Comparison of ENCODE assay signal across 17 mouse cellular contexts in the genomic region with DNA sequence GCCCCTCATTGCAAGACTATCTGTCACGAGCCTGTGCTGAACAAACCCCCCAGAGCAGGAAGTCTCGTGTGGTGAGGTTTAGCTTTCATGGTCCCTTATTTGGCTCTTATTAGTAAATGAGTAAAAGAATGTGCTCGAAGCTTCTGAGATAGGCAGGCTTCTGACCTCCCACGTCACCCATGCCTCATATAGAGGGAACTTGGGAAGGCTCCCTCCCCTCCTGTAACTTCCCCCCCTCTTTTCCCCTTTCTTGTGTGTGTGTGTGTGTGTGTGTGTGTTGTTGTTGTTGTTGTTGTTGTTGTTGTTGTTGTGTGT. TPM values are rescaled to one million over a fixed set of nuclear protein-coding genes. Genes with fewer than 3 reads are reported as not detected.
DNase-seq lines count a peak whose midpoint lies in the region; ATAC-seq and TF ChIP-seq lines count a peak whose summit lies in the region.
"Had no signal": no experiment of that assay in that cellular context is flagged by ENCODE, and none has a peak within 500 bp of the region (broad histone marks: within the 10 kb centered on the region; RNA-seq: fewer than 3 reads in every experiment).

No protein-coding gene starts in this region.

- TF ChIP-seq CTCF in stomach, postnatal 0 days (IDR thresholded peaks at IDR 0.05; ENCODE audit: low read depth), result no peak
- TF ChIP-seq CTCF in cerebellum, adult 2 months (IDR thresholded peaks at IDR 0.05; ENCODE audit: borderline replicate concordance, insufficient read depth, low read depth, low read length), result no peak

- TF ChIP-seq EP300 in stomach, postnatal 0 days (optimal IDR thresholded peaks at IDR 0.05), result no peak

- TF ChIP-seq POLR2A in cerebellum, adult 2 months (IDR thresholded peaks at IDR 0.05; ENCODE audit: borderline replicate concordance, insufficient read depth, low read length), result no peak

- H3K9me3 ChIP-seq in heart, embryonic 10.5 days, result no peaks in the 10 kb centered on the region
- no peaks in the 10 kb centered on the region for H3K9me3 ChIP-seq in stomach, postnatal 0 days (ENCODE audit: control insufficient read depth, low read length)
- H3K9me3 ChIP-seq: embryonic facial prominence, embryonic 13.5 days; forebrain, embryonic 13.5 days; liver, embryonic 15.5 days; neural tube, embryonic 13.5 days had no signal

- no peak for DNase-seq in heart, embryonic 10.5 days (ENCODE audit: low spot score)
- no peak for DNase-seq in heart, postnatal 4 days
- peak; percentile 17 for DNase-seq in kidney, postnatal 14 days
- no peak for DNase-seq in kidney, adult 18-20 months
- DNase-seq in thymus, postnatal 0 days (ENCODE audit: low spot score), result peak; percentile 7
- DNase-seq in thymus, postnatal 14 days, result no peak
- no peak for DNase-seq in stomach, postnatal 0 days (ENCODE audit: low spot score)
- no peak for DNase-seq in cerebellum, adult 2 months
- DNase-seq: B cell, adult 2 months; cerebellum, postnatal 36 days; left cerebral cortex, postnatal 4 days; thymus, adult 2 months had no signal

- no peak overlapping the region for H3K4me3 ChIP-seq in heart, embryonic 10.5 days
- no peak overlapping the region for H3K4me3 ChIP-seq in stomach, postnatal 0 days (ENCODE audit: low read depth, low read length)
- H3K4me3 ChIP-seq in cerebellum, adult 2 months (replicated peaks; ENCODE audit: insufficient read depth, low read depth, low read length), result no peak overlapping the region
- H3K4me3 ChIP-seq: embryonic facial prominence, embryonic 13.5 days; forebrain, embryonic 13.5 days; liver, embryonic 15.5 days; neural tube, embryonic 13.5 days had no signal

- peaks cover 70% of the 10 kb centered on the region for H3K4me1 ChIP-seq in heart, embryonic 10.5 days
- 0 out of 2 replicates have a peak, but pooled peaks cover 3% of the 10 kb centered on the region for H3K4me1 ChIP-seq in stomach, postnatal 0 days (replicated peaks; ENCODE audit: control insufficient read depth, insufficient read depth)
- peaks cover 4% of the 10 kb centered on the region; the same call in 1 of the 2 replicates for H3K4me1 ChIP-seq in cerebellum, adult 2 months (ENCODE audit: control insufficient read depth, insufficient read depth, low read length)
- H3K4me1 ChIP-seq: forebrain, embryonic 13.5 days had no signal

- no peak overlapping the region for H3K4me2 ChIP-seq in stomach, postnatal 0 days (replicated peaks; ENCODE audit: low read depth)
- H3K4me2 ChIP-seq: embryonic facial prominence, embryonic 13.5 days; forebrain, embryonic 13.5 days; liver, embryonic 15.5 days; neural tube, embryonic 13.5 days had no signal

- H3K27ac ChIP-seq in heart, embryonic 10.5 days, result peak overlapping the region; percentile 77
- no peak overlapping the region for H3K27ac ChIP-seq in stomach, postnatal 0 days (replicated peaks)
- H3K27ac ChIP-seq in cerebellum, adult 2 months (ENCODE audit: insufficient read depth, low read length), result no peak overlapping the region
- H3K27ac ChIP-seq: forebrain, embryonic 13.5 days; liver, embryonic 15.5 days; neural tube, embryonic 13.5 days had no signal

- no peak overlapping the region for H3K9ac ChIP-seq in stomach, postnatal 0 days (ENCODE audit: low read length)
- H3K9ac ChIP-seq: embryonic facial prominence, embryonic 13.5 days; forebrain, embryonic 13.5 days; liver, embryonic 15.5 days; neural tube, embryonic 13.5 days had no signal

- ATAC-seq in stomach, postnatal 0 days (ENCODE audit: low FRiP score, low TSS enrichment), result peak; percentile 51
- ATAC-seq: forebrain, embryonic 13.5 days; inflammation-experienced regulatory T-cells, adult 6 months had no signal

- no peaks in the 10 kb centered on the region for H3K27me3 ChIP-seq in heart, embryonic 10.5 days (ENCODE audit: insufficient read depth, poor library complexity, severe bottlenecking)
- no peaks in the 10 kb centered on the region for H3K27me3 ChIP-seq in stomach, postnatal 0 days (ENCODE audit: control insufficient read depth, insufficient read depth, low read length)
- no peaks in the 10 kb centered on the region for H3K27me3 ChIP-seq in cerebellum, adult 2 months (ENCODE audit: control insufficient read depth, insufficient read depth, low read length)
- H3K27me3 ChIP-seq: embryonic facial prominence, embryonic 13.5 days; forebrain, embryonic 13.5 days; liver, embryonic 15.5 days; neural tube, embryonic 13.5 days had no signal

- H3K36me3 ChIP-seq in heart, embryonic 10.5 days, result peaks cover 17% of the 10 kb centered on the region; the same call in 1 of the 2 replicates
- no peaks in the 10 kb centered on the region for H3K36me3 ChIP-seq in stomach, postnatal 0 days (ENCODE audit: control insufficient read depth, insufficient read depth, low read length)

- 30% methylated on average over 4 of the region's 4 CpGs for WGBS in heart, embryonic 10.5 days
- 58% methylated on average over 4 of the region's 4 CpGs for WGBS in stomach, postnatal 0 days
- WGBS in cerebellum, adult 2 months, result 85% methylated on average over 4 of the region's 4 CpGs

RNA-seq across cellular contexts. Expression of a gene that starts 54.8 kb away (rescaled TPM):
- 16.2 and 17.2 TPM in 2 replicates for polyA plus RNA-seq in heart, embryonic 10.5 days (2016; fragmentation: Nextera tagmentation; extraction: Ambion mirVana)
- total RNA-seq in heart, postnatal 4 days (2021), result 10 to 100 TPM; 28.9 to 32.0 TPM
- 11.8 and 12.1 TPM in 2 replicates for polyA plus RNA-seq in thymus, postnatal 0 days (2015; fragmentation: Nextera tagmentation; extraction: Ambion mirVana)
- polyA plus RNA-seq in stomach, postnatal 0 days (2015; fragmentation: Nextera tagmentation; extraction: Ambion mirVana), result 5.9 and 7.6 TPM in 2 replicates
- polyA plus RNA-seq in cerebellum, adult 2 months (2012; rRNA removed), result 8.9 and 9.1 TPM in 2 replicates

Comparison
In these comparisons a context has a peak if more than half of its experiments do, and no peak if none do; other contexts are left out.
1. DNase-seq: peak in kidney, postnatal 14 days (single experiment) and thymus, postnatal 0 days (single experiment); none in heart, embryonic 10.5 days (single experiment), heart, postnatal 4 days (single experiment), kidney, adult 18-20 months (single experiment), thymus, postnatal 14 days (single experiment), stomach, postnatal 0 days (single experiment) and cerebellum, adult 2 months (0 of 2).